Mouse (Mus musculus) activated CD4-positive, CD25-positive, alpha-beta regulatory T cell, adult 4 months (primary cell): ENCODE data around the gene Arsa. TPM values are rescaled to one million over a fixed set of nuclear protein-coding genes. Genes with fewer than 3 reads are reported as not detected.

Experiments used
- ATAC-seq: one replicate; pipeline ENCODE4 v1.8.0; 2017
- polyA plus RNA-seq, 2 experiments: library from polyadenylated mRNA; unstranded; fragments of 100-300 nt; shearing (Covaris generic); gene quantifications; one replicate each; pipeline ENCODE4 v1.2.1; 2017

Arsa gene
- polyA plus RNA-seq = 1 to 10 TPM; 6.8 to 8.6 TPM

DNA sequence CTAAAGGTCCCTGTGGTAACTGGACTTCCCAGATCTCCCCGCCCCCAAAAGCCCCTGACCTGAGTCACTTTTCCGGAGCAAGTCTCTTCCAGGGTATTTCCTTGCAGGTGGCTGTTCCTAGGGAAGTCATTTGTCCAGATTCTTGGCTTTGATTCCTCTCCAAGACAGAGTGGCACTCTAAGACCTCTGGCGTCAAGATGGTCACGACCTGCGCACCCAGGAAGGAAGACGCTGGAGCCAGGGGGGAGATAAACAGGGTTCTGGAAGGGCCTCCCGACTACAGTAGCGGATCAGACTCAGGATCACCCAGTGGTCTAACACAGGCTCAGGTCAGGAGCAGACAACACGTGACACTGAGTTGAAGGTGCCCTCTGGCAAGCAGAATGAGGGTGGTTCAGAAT is at the start of gene Arsa:
TSS of gene Arsa (minus strand) at position 335 of the 401 bp plus-strand sequence.
- ATAC-seq = no peak

DNA sequence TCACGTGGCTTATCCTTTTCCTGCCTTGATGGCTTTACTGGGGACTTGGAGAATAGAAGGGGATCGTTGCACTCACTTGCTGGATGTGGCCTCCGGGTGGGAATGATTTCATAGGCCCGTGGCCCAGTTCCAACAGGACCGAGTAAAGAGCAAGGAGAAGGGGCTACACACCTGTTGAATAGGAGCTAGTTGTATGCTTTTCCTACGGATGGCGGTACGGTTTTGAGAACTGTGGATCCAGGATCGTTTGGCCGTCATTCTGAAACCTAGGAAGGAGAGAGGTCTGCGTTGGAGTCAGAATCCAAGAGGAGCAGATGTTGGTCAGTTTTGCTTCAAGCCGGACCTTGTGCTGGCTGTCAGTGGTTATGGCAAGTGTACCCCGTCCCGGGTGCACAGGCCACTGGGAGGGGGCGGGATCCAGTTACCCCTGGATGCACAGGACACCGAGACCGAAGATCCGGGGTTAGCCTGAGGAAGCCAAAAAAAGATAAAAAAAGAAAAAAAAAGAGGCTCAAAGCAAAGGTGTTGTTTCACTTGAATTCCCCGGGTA is 49.6 kb upstream of the Arsa start:
- ATAC-seq = no peak

DNA sequence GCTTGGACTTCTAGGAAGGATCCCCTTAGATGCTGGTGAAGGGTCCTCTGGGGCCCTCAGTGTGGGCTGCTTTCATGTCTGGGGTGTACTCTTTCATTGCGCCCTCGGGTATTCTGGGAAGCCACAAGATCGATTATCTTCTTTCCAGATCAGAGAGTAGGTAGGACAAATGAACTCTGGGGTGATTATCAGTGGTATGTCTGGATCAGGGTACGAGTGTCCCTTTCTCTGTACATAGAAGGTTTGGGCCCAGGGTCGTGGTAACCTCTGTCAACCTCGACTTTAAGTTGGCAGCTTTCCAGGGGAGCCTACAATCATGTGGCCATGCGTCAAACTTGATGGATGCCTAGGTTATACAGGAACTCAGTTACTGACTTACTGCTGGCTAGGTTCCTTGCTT is 48.7 kb upstream of the Arsa start:
- no peak for ATAC-seq

- no peak for ATAC-seq
These were observed 48.2 kb upstream of the Arsa start for GRCm38 (mm10) chr15:89525464-89525863.

DNA sequence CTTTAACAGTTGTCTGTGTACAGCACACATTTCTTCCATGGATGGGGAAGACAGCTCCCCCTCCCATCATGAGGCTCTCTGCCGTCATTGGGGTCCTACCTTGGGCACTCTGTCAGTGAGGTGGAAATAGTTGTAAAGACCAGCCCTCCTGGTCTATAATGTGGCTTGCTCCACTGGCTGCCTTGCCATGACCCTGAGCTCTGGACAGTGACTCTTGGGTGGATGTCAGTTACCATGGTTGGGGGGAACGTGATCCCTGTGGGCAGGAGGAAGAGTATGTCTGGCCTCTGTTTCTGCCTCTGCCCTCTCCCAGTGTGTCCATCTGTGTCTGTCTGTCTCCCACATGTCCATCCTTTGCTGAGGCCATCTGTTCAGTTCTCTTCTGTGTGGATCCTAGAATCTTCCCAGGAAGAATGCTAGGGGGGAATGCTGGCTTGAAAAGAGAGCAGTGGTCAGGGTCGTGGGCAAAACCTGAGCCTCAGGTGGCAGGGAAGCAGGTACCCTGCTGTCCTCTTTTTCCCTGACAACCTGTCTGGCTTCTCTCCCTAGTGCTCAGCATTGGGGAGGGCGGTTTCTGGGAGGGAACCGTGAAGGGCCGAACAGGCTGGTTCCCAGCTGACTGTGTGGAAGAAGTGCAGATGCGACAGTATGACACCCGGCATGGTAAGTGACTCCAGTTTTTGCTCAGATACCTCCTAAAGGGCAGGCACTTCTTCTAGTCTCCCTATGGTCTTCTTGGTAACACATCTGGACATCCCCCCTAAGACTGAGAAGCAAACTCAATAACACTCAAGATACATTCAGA is 47.6 kb upstream of the Arsa start:
- no peak for ATAC-seq

GRCm38 (mm10) chr15:89524001-89524571 is 46.9 kb upstream of the Arsa start:
- ATAC-seq = no peak

GRCm38 (mm10) chr15:89523283-89523832 is 46.1 kb upstream of the Arsa start:
- no peak for ATAC-seq

DNA sequence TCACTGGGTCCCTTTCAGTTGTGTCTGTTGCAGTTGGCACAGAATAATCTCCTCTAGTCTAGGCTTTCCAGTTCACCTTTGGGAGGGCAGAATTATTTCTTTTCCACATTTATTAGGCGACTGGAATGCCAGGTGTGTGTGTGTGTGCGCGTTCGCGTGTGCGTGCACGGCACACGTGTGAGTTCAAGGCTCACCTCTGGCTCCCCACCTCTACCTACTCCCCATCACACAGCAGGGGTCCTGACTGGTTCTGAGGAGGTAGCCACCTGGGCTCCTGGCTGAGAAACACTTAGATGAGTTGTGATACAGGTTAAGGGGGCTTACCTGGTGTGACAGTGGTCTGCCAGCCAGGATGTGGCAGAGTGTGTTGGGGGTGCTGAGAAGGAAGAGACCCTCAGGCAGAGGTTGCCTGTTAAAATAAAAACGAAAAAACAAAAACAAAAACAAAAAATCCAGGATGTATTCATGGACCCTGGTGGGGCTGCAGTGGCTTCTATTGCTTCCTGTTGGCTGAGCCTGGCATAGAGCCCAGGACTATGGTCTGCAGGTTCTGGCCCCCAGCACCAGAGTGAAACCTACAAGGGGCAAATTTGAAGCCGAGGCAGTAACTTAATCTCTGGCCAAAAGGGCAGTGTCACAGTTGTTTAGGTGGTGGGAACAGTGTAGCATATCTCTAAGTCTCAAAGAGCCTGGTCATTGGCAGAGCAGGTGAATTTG is 45.5 kb upstream of the Arsa start:
- no peak for ATAC-seq

- no peak for ATAC-seq
These were observed 44.7 kb upstream of the Arsa start for GRCm38 (mm10) chr15:89521951-89522350.

- ATAC-seq = no peak
These were observed 35.5 kb upstream of the Arsa start for GRCm38 (mm10) chr15:89512679-89513078.

- no peak for ATAC-seq
These were observed 30.5 kb upstream of the Arsa start for GRCm38 (mm10) chr15:89507751-89508150.

GRCm38 (mm10) chr15:89504838-89505237 is 27.6 kb upstream of the Arsa start:
- ATAC-seq = no peak

DNA sequence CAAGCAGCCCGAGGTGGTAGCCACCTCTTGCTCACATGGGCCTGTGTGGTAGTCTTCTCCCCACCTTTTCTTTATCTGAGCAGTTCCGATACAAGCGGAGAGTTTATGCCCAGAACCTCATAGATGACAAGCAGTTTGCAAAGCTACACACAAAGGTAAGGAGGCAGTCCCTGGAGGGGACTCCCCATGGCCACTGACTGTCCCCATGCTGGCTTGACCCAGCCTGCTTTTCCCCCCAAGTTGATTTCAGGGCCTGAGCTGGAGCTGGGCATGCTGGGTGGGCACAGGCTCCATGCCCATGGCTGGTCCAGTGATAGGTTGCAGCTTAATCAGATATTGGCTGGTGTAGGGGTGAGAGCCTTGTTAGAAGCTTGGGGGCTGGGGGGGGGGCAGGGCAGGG is 24.1 kb upstream of the Arsa start:
- ATAC-seq = no peak

DNA sequence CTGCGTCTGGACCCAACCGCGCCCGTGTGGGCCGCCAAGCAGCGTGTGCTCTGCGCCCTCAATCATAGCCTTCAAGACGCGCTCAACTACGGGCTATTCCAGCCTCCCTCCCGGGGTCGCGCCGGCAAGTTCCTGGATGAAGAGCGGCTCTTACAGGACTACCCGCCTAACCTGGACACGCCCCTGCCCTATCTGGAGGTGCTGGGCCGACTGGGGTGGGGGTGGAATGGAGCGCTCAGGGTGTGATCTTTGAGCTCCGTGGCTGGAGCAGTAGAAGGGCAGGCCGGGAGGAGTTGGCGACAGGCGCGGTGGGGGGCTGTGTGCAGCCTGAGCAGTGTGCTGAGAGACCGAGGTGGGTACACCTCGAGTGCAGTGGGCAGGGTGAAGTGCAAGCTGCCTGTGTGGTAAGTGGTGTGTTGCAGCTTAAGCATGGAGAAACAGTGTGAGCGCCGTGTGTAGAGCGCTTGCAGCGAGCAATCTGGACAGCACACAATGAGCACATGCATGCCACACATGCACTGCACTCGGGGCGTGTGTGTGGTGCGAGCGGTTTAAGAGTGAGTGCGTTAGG is 23.1 kb upstream of the Arsa start:
- ATAC-seq = no peak

DNA sequence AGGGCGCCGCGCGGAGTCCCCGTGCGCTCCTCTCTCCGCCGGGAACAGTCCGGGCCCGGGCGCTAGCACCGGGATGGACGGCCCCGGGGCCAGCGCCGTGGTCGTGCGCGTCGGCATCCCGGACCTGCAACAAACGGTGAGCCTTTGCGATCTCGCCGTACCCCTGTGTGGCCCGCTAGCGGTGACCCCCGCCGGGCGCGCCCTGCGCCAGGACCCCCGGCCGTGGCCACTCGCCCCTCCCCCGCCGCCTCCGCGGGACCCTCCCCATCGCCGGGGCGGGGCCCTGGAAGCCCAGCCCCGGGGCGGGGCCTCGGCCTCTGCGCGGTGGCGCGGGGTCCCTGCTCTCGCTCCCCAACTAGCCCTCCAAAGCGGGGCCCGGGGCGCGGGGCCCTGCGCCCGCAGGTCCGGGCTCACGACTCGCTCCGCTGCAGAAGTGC is 22.6 kb upstream of the Arsa start:
- ATAC-seq = no peak

- ATAC-seq = no peak
These were observed 21.9 kb upstream of the Arsa start, which contains the start of gene Shank3 for GRCm38 (mm10) chr15:89498961-89499688. Gene Shank3 (plus strand): TSS chr15:89499623.

DNA sequence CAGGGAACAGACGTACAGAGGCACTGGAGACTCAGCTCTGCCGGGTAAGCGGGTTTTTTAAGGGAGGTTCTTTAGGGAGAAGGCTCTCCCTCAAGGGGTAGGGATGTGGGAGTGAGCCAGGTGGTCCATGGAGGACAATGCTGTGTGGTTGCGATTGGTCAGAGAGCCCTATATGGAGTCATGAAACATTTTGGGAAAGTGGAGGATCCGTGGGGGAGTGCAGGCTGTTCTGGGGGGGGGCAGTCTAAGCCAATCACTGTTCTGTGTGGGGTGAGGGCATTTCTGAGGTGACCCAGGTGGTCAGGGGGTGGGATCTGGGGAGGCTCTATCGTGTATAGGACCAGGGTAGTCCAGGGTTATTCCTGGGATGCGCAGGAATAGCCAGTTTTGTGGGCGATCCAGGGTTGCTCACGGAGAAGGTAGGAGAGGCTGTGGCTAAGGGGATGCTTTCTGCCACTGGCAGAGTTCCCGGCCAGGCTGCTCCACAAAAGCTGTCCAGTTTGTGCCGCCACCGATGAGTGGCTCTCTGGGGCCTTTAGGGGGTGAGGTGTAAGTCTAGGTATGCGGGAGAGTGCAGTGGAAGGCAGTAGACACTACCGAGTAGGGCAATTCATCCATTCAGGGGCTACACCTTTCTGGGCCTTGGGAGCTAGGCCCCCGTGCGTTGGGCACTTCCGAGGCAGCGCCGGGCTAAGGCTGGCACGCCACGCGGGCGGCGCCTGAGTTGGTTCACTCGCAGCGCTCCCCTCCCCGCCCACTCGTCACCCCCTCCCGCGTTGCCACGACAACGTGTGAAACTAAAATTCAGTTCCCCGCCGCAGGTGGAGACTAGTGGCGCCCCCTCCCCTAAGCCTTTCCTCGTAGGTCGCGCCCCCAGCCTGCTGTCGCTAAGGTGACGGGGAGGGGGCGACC is 21.1 kb upstream of the Arsa start:
- no peak for ATAC-seq

DNA sequence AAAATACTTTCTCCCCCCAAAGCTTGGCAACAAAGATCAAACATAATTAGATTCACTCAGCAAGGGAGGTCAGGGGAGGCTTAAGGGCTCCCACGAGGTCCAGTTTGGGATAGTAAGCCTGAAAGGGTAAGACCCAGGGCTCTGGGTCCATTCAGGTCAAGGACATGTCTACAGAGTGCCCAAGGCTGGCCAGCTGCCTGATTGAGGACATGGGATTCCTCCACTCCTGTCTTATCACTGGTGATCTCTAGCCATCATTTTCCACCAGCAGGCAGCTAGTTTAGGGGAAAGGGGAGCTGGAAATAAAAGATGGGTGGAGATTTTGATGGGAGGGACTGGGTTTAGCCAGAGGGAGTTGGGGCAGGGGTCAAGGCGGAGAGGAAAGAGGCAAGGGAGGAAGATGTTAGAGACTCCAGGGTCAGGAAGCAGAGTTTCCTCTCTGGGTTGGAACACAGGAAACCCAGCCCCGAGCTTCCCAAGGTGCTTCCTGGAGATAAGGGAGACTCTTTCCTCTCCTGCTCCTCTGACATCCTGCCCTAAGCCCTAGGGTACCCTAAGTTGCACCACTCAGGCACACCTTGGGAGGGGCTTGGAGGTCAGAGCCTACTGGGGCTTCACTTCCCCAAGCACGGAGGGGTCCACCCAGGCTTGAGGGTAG is 20.3 kb upstream of the Arsa start:
- ATAC-seq = no peak

- no peak for ATAC-seq
These were observed 19.6 kb upstream of the Arsa start for GRCm38 (mm10) chr15:89496841-89497240.

DNA sequence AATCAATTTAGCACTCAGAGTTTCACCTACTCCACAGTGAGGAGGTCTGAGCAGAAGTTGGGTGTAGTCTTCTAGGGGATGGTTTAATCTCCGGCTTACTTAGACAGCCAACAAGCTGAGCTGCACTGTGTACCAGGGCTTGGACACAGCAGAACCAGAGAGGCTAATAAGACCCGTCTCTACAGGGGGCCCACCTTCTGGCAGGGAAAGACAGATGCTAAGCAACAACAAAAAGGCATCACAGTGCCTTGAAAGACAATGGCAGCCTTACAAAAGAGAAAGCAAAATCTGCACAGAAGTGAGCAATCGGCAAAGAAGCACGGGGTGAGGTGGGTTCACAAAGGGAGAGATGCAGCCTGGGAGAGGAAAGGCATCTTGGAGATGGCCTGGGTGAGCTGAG is 18.9 kb upstream of the Arsa start:
- ATAC-seq = no peak
